Mouse (Mus musculus) heart, embryonic 13.5 days (tissue): ENCODE measurements at regions not wholly inside any gene's neighbourhood (a gene's known extent, or its start where the extent isn't known, plus 50 kb on each side); places are given as distances from the start of the nearest gene placed in this dataset.

Source experiments
- ATAC-seq: fragments of 200-750 bp; cut with Nextera tagmentation; 2 replicates; pipeline ENCODE4 v1.8.0; 2017; ENCODE audit warnings: moderate TSS enrichment; ENCODE audit not compliant: insufficient number of reproducible peaks, low FRiP score, low TSS enrichment; ENCODE audit errors: extremely low read depth
- H3K27ac ChIP-seq: fragments of 300-500 bp; sonication (generic); replicated peaks from 2 replicates; pipeline ENCODE4 v1.5.1; 2015; ENCODE audit warnings: moderate library complexity, mild to moderate bottlenecking, inconsistent platforms
- H3K27me3 ChIP-seq: fragments of 300-500 bp; sonication (generic); replicated peaks from 2 replicates; pipeline ENCODE4 v1.6.1; 2015; ENCODE audit warnings: mild to moderate bottlenecking, inconsistent platforms
- H3K36me3 ChIP-seq: fragments of 300-500 bp; sonication (generic); 2 replicates; pipeline ENCODE4 v1.6.1; 2015; ENCODE audit warnings: mild to moderate bottlenecking, inconsistent platforms
- H3K4me1 ChIP-seq: fragments of 300-500 bp; sonication (generic); 2 replicates; pipeline ENCODE4 v1.6.1; 2015; ENCODE audit warnings: inconsistent platforms
- H3K4me2 ChIP-seq: fragments of 300-500 bp; sonication (generic); 2 replicates; pipeline ENCODE4 v1.6.1; 2015; ENCODE audit warnings: inconsistent platforms, mild to moderate bottlenecking, moderate library complexity
- H3K4me3 ChIP-seq: fragments of 300-500 bp; sonication (generic); 2 replicates; pipeline ENCODE4 v1.5.1; 2015; ENCODE audit warnings: moderate library complexity, mild to moderate bottlenecking, inconsistent platforms
- H3K9ac ChIP-seq: fragments of 300-500 bp; sonication (generic); 2 replicates; pipeline ENCODE4 v1.6.1; 2015; ENCODE audit warnings: inconsistent platforms, mild to moderate bottlenecking, moderate library complexity
- H3K9me3 ChIP-seq: fragments of 300-500 bp; sonication (generic); 2 replicates; pipeline ENCODE4 v1.6.1; 2016; ENCODE audit warnings: inconsistent platforms
- WGBS: fragments of 180-500 bp; shearing (Covaris S2); methylation state at CpG from one replicate; pipeline ENCODE4 v1.1.7; 2015; ENCODE audit warnings: mixed read lengths; 5-methylcytosine and 5-hydroxymethylcytosine counted together

DNA sequence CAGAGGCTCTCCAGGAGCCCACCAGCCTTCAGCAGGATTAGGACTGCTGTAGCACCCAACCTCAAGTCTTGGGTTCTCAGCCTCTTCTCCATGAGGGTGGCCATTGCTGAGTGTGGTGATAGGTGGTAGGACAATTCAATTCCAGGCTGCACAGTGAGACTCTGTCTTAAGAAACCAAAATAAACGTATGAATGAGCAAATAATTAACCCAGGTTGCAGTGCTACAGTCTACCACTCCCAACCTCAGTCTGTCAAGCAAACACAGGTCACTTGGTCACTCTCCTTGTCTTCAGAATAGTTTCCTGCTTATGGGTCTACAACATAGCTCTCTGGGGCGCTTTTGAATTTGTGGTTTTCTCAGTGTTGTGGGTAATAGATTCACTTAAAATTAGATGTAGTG is 499.8 kb downstream of the Cdh26 start:
- Histone ChIP-seq H3K4me2 (no peak overlapping the region), H3K9ac (no peak overlapping the region), H3K36me3 (no peaks in the 10 kb centered on the region), H3K4me1 (no peaks in the 10 kb centered on the region), H3K4me3 (no peak overlapping the region), H3K27ac (no peak overlapping the region), H3K9me3 (no peaks in the 10 kb centered on the region), H3K27me3 (no peaks in the 10 kb centered on the region)
- WGBS = 51% methylated on average over 2 of the region's 2 CpGs
- ATAC-seq = no peak

DNA sequence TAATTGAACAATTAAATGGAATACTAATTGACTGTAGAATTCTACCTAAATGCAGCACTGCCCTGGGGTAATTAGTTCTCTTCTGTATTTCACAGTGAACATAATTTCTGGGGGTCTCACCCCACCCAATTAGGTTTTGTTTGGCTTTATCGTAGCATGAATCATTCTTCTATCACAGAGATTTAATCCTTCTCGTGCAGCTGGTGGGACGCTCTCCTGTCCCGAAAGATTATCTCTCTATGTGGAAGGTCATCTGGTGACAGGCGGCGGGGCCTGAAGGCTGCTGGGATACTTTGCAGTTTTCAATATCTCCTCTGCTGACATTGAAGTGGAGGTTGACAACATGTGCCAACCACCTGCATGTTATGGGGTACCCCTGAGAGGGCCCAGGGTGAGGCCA is 493.8 kb upstream of the Cdh4 start:
- 57% methylated on average over 6 of the region's 6 CpGs for WGBS
- no peak overlapping the region for H3K27ac ChIP-seq
- no peak for ATAC-seq
- peaks cover 13% of the 10 kb centered on the region for H3K4me1 ChIP-seq
- no peak overlapping the region for H3K4me3 ChIP-seq
- H3K4me2 ChIP-seq = no peak overlapping the region
- H3K36me3 ChIP-seq = no peaks in the 10 kb centered on the region
- H3K9me3 ChIP-seq = no peaks in the 10 kb centered on the region
- no peaks in the 10 kb centered on the region for H3K27me3 ChIP-seq
- no peak overlapping the region for H3K9ac ChIP-seq

GRCm38 (mm10) chr2:178949103-178949502 is 493.1 kb upstream of the Cdh4 start:
- no peak overlapping the region for H3K9ac ChIP-seq
- no peaks in the 10 kb centered on the region for H3K9me3 ChIP-seq
- peaks cover 13% of the 10 kb centered on the region for H3K4me1 ChIP-seq
- H3K27me3 ChIP-seq = no peaks in the 10 kb centered on the region
- no peak overlapping the region for H3K27ac ChIP-seq
- ATAC-seq = no peak
- no peak overlapping the region for H3K4me2 ChIP-seq
- H3K36me3 ChIP-seq = no peaks in the 10 kb centered on the region
- H3K4me3 ChIP-seq = no peak overlapping the region
- WGBS = 32% methylated on average over 4 of the region's 4 CpGs

- H3K4me1 ChIP-seq = peaks cover 13% of the 10 kb centered on the region
- H3K27me3 ChIP-seq = no peaks in the 10 kb centered on the region
- H3K4me3 ChIP-seq = no peak overlapping the region
- WGBS = 40% methylated on average over 1 of the region's 1 CpGs
- H3K9ac ChIP-seq = no peak overlapping the region
- H3K4me2 ChIP-seq = no peak overlapping the region
- ATAC-seq = no peak
- no peaks in the 10 kb centered on the region for H3K9me3 ChIP-seq
- H3K27ac ChIP-seq = no peak overlapping the region
- no peaks in the 10 kb centered on the region for H3K36me3 ChIP-seq
These were observed 491.9 kb upstream of the Cdh4 start for GRCm38 (mm10) chr2:178950304-178950703.

DNA sequence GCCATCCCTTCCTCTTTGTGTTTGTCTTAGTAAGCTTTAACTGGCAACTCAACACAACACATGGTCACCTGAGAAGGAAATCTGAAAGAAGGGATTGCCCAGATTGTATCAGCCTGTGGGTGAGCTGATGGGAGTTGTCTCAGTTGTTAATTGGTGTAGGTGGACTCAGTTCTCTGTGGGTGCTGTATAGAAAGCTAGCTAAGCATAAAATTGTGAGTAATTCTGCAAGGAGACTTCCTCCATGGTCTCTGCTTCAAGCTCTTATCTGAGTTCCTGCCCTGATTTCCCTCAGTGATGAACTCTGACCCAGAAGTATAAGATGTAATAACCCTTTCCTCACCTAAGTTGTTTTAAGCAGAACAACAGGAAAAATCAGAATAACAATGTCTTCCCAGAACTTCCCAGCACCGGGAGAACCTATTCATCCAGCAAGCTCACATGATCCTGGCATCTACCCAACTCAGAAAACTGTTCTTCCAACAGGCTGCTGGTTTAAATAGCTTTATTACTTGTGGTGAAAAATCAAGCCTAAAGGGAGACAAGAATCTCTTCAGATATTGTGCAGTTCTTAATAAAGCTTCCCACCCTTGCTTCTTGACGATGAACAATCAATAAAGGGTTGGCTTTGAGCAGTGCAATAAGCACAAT is 487.7 kb upstream of the Cdh4 start:
- no peak overlapping the region for H3K27ac ChIP-seq
- H3K9ac ChIP-seq = no peak overlapping the region
- 52% methylated on average over 2 of the region's 2 CpGs for WGBS
- no peaks in the 10 kb centered on the region for H3K27me3 ChIP-seq
- H3K4me3 ChIP-seq = no peak overlapping the region
- no peak overlapping the region for H3K4me2 ChIP-seq
- H3K36me3 ChIP-seq = no peaks in the 10 kb centered on the region
- H3K4me1 ChIP-seq = peaks cover 4% of the 10 kb centered on the region
- no peak for ATAC-seq
- no peaks in the 10 kb centered on the region for H3K9me3 ChIP-seq

GRCm38 (mm10) chr2:178958829-178959228 is 483.4 kb upstream of the Cdh4 start:
- Histone ChIP-seq H3K27ac (no peak overlapping the region), H3K9ac (no peak overlapping the region), H3K4me1 (peaks cover 25% of the 10 kb centered on the region), H3K4me2 (no peak overlapping the region), H3K27me3 (no peaks in the 10 kb centered on the region), H3K36me3 (no peaks in the 10 kb centered on the region), H3K4me3 (no peak overlapping the region), H3K9me3 (no peaks in the 10 kb centered on the region)
- 81% methylated on average over 10 of the region's 10 CpGs for WGBS
- ATAC-seq = no peak

DNA sequence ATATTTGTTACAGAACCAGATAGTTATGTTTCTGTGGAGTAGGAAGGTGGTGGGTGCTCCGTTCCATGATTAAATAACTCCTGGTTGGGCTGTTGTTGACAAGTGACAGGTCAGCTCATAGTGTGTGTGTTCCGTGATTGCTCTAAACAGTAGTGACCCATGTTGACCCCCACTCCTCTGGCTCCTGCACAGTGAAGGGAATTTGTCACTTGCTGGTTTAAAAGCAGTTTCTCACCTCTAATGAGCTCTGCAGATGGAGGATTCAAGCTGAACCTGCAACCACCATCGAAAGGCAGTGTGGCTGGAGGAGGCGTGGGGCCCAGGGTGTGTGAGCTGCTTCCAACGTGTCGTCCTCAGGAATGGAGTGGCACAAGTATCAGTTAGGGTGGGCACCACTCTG is 482.6 kb upstream of the Cdh4 start:
- H3K4me2 ChIP-seq = no peak overlapping the region
- H3K9ac ChIP-seq = no peak overlapping the region
- H3K4me3 ChIP-seq = no peak overlapping the region
- peaks cover 25% of the 10 kb centered on the region for H3K4me1 ChIP-seq
- H3K27ac ChIP-seq = no peak overlapping the region
- H3K36me3 ChIP-seq = no peaks in the 10 kb centered on the region
- no peaks in the 10 kb centered on the region for H3K27me3 ChIP-seq
- ATAC-seq = no peak
- no peaks in the 10 kb centered on the region for H3K9me3 ChIP-seq
- 42% methylated on average over 6 of the region's 6 CpGs for WGBS

GRCm38 (mm10) chr2:178967584-178968365 is 474.5 kb upstream of the Cdh4 start:
- Histone ChIP-seq H3K27ac (no peak overlapping the region), H3K9ac (no peak overlapping the region), H3K27me3 (no peaks in the 10 kb centered on the region), H3K9me3 (no peaks in the 10 kb centered on the region), H3K4me1 (no peaks in the 10 kb centered on the region), H3K4me3 (no peak overlapping the region), H3K4me2 (no peak overlapping the region), H3K36me3 (no peaks in the 10 kb centered on the region)
- ATAC-seq = no peak
- WGBS = 80% methylated on average over 11 of the region's 11 CpGs

GRCm38 (mm10) chr2:178969732-178970131 is 472.5 kb upstream of the Cdh4 start:
- no peak overlapping the region for H3K9ac ChIP-seq
- no peaks in the 10 kb centered on the region for H3K36me3 ChIP-seq
- no peaks in the 10 kb centered on the region for H3K9me3 ChIP-seq
- ATAC-seq = no peak
- H3K27ac ChIP-seq = no peak overlapping the region
- no peaks in the 10 kb centered on the region for H3K4me1 ChIP-seq
- no peaks in the 10 kb centered on the region for H3K27me3 ChIP-seq
- 68% methylated on average over 10 of the region's 10 CpGs for WGBS
- no peak overlapping the region for H3K4me2 ChIP-seq
- no peak overlapping the region for H3K4me3 ChIP-seq

GRCm38 (mm10) chr2:178975366-178975765 is 466.9 kb upstream of the Cdh4 start:
- H3K36me3 ChIP-seq = no peaks in the 10 kb centered on the region
- H3K4me3 ChIP-seq = no peak overlapping the region
- WGBS = 84% methylated on average over 4 of the region's 4 CpGs
- no peak for ATAC-seq
- H3K4me2 ChIP-seq = no peak overlapping the region
- H3K9ac ChIP-seq = no peak overlapping the region
- no peak overlapping the region for H3K27ac ChIP-seq
- H3K27me3 ChIP-seq = no peaks in the 10 kb centered on the region
- H3K4me1 ChIP-seq = peaks cover 11% of the 10 kb centered on the region
- no peaks in the 10 kb centered on the region for H3K9me3 ChIP-seq

DNA sequence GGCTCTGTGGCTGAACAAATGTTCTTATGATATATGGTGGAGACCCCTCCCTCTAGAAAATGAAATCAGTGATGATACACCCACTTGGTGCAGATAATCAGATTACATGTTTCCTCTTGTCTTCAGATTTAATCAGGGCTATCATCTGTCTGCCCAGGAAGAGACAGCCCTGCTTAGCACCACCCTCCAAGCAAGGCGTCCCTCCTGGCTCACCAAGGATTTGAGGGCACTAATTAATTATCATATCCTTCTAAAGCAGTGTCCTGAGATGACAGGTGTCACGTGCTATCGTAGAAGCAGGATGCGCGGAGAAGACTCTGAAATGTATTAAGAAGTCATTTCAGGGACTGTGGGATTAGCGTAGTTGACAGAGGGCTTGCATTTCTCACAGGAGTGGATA is 466.2 kb upstream of the Cdh4 start:
- Histone ChIP-seq H3K4me3 (no peak overlapping the region), H3K36me3 (no peaks in the 10 kb centered on the region), H3K9ac (no peak overlapping the region), H3K27ac (no peak overlapping the region), H3K9me3 (no peaks in the 10 kb centered on the region), H3K4me2 (no peak overlapping the region), H3K4me1 (peaks cover 15% of the 10 kb centered on the region), H3K27me3 (no peaks in the 10 kb centered on the region)
- 78% methylated on average over 6 of the region's 6 CpGs for WGBS
- no peak for ATAC-seq

DNA sequence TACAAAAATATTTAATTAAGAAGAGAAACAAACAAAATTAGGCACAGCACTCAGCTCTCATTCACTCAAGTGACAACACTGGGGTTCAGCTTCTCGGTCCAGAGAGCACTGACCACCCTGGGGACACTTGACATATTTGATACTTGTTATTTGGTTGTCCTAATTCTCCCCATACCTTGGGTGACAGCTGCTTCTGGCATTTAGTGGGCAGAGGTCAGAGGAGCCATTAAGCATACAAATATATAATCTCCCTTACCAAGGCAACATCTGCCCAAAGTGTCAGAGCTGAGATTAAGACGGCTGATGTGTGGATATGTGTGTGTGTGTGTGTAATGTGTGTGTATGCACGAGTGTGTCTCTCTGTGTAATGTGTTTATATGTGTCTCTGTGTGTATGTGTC is 465.7 kb upstream of the Cdh4 start:
- peaks cover 15% of the 10 kb centered on the region for H3K4me1 ChIP-seq
- H3K9me3 ChIP-seq = no peaks in the 10 kb centered on the region
- WGBS = 75% methylated on average over 3 of the region's 3 CpGs
- no peak for ATAC-seq
- H3K4me3 ChIP-seq = no peak overlapping the region
- H3K27me3 ChIP-seq = no peaks in the 10 kb centered on the region
- H3K4me2 ChIP-seq = no peak overlapping the region
- no peaks in the 10 kb centered on the region for H3K36me3 ChIP-seq
- H3K27ac ChIP-seq = no peak overlapping the region
- H3K9ac ChIP-seq = no peak overlapping the region
